Mouse (Mus musculus) left cerebral cortex, postnatal 10 days (tissue): ENCODE measurements at regions not wholly inside any gene's neighbourhood (a gene's known extent, or its start where the extent isn't known, plus 50 kb on each side); places are given as distances from the start of the nearest gene placed in this dataset.
"Not testable (repeated sequence)": the region's sequence is repeated elsewhere in the genome, so short reads cannot be mapped to it uniquely, and the experiment has no call there.

Experiments
- DNase-seq, 2 experiments: peaks; one replicate each; pipeline ENCODE4 v3.0.0; 2021 to 2022; ENCODE audit warnings: low spot score in 2 of 2, mixed read lengths in 1 of 2; ENCODE audit errors: extremely low spot score in 1 of 2
- intact Hi-C: fragments of 180-260 bp; cut with DNase I; formaldehyde crosslinking; loops from one replicate; pipeline ENCODE4 v1.15.1; 2025

DNA sequence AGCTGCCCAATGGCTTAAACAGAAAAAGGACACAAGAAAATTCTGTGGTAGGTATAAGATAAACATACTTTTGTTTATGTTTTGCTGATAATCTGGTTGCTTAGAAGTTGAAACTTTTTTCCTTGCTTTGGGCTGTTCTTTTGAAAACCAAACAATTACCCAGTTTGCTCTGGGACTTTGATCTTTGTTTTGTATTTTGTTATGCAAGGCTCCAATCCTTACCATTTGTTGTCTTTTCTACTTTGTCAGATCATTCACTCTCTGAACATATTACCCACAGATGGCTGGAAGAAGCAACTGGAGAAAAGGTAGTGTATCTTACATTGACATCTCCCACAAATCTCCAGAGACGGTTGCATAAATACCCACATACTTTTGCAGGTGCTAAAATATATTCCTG lies 203.1 kb upstream of the Zfp960 start:
- intact Hi-C loops = no loop called here
- DNase-seq = no peak

DNA sequence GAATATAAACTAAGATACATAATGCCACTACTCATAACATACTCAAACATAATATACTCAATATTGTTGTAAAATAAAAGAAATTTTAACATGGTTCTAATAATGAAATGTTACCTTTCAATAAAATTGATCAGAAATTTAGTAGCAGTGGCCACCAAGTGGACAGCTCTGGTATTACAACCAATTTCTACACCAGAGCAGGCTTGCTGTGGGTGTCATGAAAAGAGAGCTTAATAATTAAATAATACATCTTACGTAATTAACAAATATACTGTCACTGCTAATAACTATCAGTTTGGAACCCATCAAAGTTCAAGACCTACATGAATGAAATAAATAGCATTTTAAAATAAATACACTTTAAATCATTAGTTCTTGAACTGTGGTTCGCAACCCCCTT lies 163.1 kb upstream of the Zfp960 start:
- intact Hi-C loops = loop anchor here (5.0 kb wide), 1 partner anchor 1113 kb away; no protein-coding TSS in a partner anchor
- peak; percentile 19 to 32 for DNase-seq

DNA sequence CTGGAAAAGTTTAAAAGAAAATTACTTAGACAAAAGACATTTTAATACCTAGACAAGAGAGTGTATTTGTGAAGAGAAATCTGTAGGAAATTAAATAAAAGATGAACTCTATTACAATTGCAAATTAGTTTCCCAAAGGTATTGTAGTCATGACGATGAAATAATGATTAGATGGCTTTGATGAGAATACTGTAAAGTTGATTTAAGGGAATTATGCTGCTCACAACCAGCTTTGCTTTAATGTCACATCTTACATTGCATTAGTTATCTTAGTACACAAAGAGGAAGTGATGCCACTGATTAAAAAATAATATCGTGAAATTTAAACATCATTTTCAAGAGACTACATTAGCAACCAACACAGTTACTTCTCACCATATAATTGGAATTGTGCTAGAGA lies 145.7 kb upstream of the Zfp960 start:
- intact Hi-C loops = loop anchor here (5.0 kb wide), 1 partner anchor 1116 kb away; no protein-coding TSS in a partner anchor
- no peak for DNase-seq

DNA sequence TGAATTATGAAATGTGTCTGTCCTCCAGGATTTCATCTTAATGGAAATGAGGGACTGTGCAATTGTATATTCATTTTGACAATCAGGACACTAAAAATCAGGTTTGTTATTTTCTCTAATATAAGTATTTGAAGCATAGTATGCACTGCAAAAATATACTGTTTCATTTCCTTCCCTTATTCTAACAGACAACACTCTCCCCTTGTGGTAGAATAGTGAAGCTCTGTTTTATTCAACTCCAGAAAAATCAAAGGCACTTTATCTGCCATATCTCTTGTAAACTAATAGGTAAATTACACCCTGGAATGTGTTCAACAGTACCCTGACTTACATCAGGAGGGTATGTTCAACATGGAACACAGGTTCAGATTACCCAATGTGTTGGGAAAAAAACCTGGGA lies 137.7 kb upstream of the Zfp960 start:
- no peak for DNase-seq
- intact Hi-C loops = loop anchor here (5.0 kb wide), 1 partner anchor 1139 kb away; no protein-coding TSS in a partner anchor

DNA sequence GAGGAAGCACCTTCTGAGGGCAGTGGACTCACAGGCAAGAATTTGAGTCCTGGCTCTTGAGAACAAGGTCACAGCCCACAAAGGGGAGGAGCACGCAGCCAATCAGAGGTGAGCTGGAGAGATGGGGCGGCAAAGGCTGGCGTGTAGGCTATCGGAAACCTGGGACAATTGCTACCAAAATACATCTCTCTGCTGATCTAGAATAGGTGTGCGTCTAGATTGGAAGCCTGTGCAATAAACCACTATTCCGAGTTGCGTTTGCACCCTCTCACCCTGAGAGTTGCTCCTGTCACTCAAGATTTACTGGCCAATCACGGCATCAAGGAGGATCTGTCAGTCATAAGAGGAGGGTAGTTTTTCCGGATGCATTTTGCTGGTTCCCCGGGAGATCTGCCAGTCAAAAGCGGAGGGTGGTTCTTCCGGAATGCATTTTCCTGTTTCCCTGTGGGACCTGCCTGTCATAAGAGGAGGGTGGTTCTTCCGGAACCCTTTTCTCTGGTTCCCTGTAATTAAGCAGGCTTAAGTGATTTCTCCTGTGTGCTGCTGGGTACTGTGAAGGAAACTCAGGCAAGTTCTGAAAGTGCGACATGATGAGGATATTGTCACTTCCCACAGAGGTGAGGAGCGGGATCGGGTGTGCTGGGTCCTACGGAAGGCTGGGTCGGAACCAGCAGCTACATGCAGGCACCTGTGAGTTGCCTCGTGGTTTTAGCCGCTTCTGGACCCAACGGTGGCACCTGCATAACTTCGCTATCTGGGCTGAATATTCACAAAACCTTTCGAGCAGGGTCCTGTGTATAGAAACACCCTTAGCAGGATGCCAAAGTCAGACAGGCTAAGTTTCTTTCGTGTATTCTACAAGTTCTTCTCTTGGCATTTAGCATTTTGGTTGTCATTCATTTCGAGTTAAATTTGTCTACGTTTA lies 112.6 kb upstream of the Zfp960 start:
- intact Hi-C loops = not testable (repeated sequence)

DNA sequence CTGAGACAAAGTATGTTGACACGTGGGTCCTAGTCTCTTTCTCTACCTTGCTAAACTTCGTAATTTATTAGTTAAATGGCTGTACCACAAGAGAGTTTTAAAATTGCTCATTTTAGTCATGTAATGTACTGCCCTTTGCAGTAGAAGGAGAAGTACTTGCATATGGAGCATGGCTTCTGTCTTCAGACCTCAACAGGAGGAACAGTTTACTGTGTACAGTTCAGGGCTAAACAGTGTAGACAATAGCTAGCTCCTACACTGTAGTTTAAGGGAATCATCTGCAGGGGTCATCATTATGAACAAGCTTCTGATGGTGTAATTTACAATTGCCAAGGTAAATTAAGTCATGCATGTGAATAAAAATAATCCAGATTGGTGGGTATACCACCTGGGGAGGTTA lies 111.8 kb upstream of the Zfp960 start:
- intact Hi-C loops, DNase-seq: not testable (repeated sequence)

More for the DNA sequence above, 112.6 kb upstream of the Zfp960 start:
- peak; percentile 88 to 92 for DNase-seq

DNA sequence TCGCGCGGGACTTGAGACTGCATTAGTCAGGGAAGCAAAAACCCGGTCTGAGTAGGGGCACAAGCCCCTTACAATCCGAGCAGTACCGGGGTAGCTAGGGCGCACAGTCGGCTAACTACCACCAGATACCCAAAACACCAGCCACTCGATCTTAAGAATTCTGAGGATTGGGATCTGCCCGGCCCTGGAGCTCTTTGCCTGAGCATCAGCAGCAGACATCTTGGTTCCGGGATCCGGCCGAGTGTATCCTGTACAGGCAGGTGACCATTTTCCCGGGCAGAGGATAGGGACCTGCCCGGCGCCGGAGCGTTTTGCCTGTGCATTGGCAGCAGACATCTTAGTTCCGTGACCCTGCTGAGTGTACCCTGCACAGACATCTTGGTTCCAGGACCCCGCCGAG lies 66.7 kb upstream of the Zfp960 start:
- intact Hi-C loops = not testable (repeated sequence)
- DNase-seq = peak in 1 of 2 experiments; percentile 20

DNA sequence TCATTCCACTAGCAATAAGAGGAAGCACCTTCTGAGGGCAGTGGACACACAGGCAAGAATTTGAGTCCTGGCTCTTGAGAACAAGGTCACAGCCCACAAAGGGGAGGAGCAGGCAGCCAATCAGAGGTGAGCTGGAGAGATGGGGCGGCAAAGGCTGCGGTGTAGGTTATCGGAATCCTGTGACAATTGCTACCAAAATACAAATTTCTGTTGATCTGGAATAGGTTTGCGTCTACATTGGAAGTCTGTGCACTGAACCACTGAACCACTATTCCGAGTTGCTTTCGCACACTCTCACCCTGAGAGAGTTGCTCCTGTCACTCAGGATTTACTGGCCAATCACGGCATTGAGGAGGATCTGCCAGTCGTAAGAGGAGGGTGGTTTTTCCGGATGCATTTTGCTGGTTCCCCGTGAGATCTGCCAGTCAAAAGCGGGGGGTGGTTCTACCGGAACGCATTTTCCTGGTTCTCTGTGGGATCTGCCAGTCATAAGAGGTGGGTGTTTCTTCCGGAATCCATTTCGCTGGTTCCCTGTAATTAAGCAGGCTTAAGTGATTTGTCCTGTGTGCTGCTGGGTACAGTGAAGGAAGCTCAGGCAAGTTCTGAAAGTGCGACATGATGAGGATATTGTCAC lies 59.2 kb upstream of the Zfp960 start:
- peak; percentile 88 to 89 for DNase-seq
- intact Hi-C loops = not testable (repeated sequence)

DNA sequence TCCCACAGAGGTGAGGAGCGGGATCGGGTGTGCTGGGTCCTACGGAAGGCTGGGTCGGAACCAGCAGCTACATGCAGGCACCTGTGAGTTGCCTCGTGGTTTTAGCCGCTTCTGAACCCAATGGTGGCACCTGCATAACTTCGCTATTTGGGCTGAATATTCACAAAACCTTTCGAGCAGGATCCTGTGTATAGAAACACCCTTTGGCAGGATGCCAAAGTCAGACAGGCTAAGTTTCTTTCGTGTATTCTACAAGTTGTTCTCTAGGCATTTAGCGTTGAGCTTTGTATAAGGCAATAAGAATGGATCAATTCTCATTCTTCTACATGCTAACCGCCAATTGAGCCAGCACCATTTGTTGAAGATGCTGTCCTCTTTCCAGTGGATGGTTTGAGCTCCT lies 58.6 kb upstream of the Zfp960 start:
- intact Hi-C loops, DNase-seq: not testable (repeated sequence)
